13 mouse cellular contexts compared by ENCODE assay signal in the genomic region with DNA sequence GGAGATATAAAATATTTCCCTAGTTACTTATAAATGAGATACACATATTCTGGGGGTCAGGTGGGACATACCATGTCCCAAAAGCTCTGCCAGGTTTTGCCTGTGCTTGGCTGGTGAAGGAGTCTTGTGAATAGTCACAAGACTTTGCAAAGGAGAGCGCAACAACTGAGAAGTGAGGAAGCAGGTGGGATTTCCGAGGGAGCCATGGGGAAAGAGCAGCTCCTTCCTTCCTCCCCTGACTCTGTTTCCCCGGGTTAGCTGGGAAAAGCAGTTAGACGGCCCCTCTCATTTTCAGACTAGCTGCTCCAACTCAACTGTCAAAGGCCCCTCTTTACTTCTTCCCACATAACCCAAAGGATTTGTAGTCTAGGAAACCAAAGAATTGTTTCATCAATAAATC. TPM values are rescaled to one million over a fixed set of nuclear protein-coding genes. Genes with fewer than 3 reads are reported as not detected.
"Had no signal": no experiment of that assay in that cellular context is flagged by ENCODE, and none has a peak within 500 bp of the region (broad histone marks: within the 10 kb centered on the region; RNA-seq: fewer than 3 reads in every experiment).

No protein-coding gene starts in this region.

- DNase-seq: retina, postnatal 1 day; right cerebral cortex, adult 18-20 months; right cerebral cortex, postnatal 14 days; right cerebral cortex, postnatal 25 days; right cerebral cortex, postnatal 4 days; spleen, adult 18-20 months; thymus, adult 18-20 months; thymus, adult 2 months; thymus, postnatal 14 days; thymus, postnatal 25 days; thymus, postnatal 36 days; thymus, postnatal 4 days had no signal

RNA-seq across cellular contexts. Expression of gene Riiad1, which starts 17.0 kb away (rescaled TPM):
- total RNA-seq: neutrophil, adult 5-6 weeks had no signal

RNA-seq across cellular contexts. Expression of gene Oaz3, which starts 53.4 kb away (rescaled TPM):
- total RNA-seq: neutrophil, adult 5-6 weeks had no signal
